Mouse (Mus musculus) hematopoietic stem cell, adult 5-6 weeks (primary cell): ENCODE measurements around the gene Man2a1. TPM values are rescaled to one million over a fixed set of nuclear protein-coding genes. Genes with fewer than 3 reads are reported as not detected.

ENCODE experiments used
- ATAC-seq, 2 experiments: fragments of 125-278 bp in 1 of 2; replicated peaks in 1 of 2; 2 replicates each; pipeline ENCODE4 v1.8.0; 2016 to 2017; ENCODE audit warnings: inconsistent platforms in 2 of 2, mild to moderate bottlenecking in 2 of 2, moderate number of reproducible peaks in 2 of 2, low read depth in 1 of 2, moderate TSS enrichment in 1 of 2; ENCODE audit not compliant: low FRiP score in 2 of 2, poor library complexity in 2 of 2, severe bottlenecking in 2 of 2, insufficient read depth in 1 of 2, low TSS enrichment in 1 of 2
- total RNA-seq: library from RNA; stranded (forward); fragments of 172-1452, 232-1000 nt; gene quantifications from 2 replicates; pipeline ENCODE4 v1.2.3, GENCODE M21; 2017

The Man2a1 gene
- total RNA-seq, 1 experiment from 2014 or later = 18.6 TPM

DNA sequence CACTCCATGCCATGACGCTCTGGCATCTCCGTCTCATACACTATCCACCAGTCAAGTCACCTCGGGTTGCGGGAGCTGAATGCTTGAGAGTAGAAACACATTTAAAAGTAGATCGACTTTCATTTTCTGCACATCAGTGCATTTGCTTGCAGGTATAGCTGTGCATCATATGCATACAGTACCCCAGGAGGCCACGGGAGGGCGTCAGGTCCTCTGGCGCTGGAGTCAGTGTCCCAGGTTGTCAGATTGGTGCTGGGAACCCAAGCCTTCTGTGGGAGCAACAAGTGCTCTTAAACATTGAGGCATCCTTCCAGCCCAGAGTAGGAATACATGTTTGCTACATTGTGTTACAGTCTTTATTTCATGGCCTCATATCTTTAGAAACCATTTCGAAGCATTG lies 2.8 kb upstream of the Man2a1 start:
- no peak for ATAC-seq

DNA sequence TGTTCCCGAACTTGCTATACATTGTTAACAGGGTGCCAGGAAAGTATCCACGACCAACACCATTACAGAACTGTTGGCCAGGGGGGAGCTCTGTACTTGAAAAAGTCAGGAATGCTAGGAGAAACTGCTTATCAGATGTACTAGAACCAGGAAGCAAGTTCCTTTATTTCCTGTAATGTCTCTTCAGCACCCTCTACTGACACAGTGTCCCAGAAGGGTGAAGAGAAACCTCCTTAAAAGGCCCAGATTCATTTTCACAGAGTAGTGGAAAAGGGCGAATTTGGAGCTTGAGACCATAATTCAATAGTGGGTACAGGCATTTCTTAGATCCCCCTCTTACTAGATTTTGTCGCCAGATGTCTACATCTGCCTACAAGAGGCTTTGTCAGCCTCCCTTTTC lies 620 bp upstream of the Man2a1 start:
- 0 out of 4 replicates have a peak, but pooled peaks of 1 of the 2 experiments have one; percentile 8 for ATAC-seq

DNA sequence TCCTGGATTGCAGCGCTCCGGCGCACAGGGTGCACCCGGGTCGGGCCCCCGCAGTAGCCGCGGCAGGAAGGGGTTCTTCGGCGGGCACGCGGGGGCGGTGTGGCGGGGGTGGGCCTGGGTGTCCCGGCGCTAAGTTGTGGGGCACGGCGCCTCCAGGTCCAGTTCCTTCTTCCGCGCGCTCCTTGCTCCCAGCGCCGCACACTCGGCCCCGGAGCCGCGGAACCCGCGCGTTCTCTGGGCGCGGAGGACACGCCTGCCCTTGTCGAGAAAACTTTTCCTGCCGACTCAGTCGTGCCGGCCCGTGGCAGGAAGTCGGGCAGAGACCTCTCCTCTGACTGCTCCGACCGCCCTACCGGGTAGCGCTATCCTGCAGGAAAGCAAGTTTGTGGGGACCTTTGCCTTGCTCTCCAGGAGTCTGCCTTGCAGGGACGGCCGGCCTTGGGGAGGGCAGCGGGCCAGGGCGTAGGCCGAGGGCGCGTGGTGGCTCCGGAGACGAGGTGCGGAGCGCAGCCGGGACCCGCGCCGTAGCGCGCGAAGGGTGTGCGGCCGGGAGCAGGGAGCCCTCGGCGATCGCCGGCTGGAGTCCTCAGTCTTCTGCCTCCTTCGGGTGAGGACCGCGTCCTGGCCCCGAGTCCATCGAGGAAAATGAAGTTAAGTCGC lies 685 bp downstream of the Man2a1 start:
- peak; percentile 8 to 19; a peak in 2 of 4 replicates for ATAC-seq

DNA sequence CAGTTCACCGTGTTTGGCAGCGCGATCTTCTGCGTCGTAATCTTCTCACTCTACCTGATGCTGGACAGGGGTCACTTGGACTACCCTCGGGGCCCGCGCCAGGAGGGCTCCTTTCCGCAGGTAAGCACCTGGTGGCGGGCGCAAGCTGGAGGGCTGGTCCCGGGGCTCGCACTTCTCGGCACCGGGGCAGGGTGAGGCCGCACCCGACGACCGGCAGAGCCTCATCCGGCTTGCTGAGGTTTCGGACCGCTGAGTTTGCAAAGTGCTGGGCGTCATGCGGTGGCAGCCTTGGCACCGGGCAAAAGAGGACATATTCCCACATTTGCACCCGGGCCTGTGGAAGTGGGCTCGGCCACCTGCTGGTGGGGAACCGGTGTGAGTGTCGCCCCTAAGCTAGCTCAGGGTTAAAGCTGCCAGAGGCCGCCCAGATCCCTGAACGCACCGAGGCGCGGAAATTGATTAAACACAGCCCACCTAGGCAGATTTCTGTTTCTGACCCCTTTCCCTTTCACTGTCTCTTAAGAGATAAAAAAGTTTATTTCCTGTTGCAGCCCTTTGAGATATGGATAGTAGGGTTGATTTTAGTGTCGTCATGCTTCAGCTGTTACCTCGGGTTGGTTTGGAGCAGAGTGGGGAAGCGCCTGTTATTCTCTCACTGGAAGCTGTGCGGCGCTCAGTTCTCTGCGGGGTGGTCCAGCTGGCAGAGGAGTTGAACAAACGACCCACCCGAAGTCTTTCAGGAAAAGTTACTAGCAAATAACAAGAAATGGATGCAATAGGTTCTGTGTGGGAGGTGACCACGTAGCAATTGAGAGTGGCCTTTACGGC lies 1.4 kb downstream of the Man2a1 start:
- peak; percentile 58 to 60 for ATAC-seq

DNA sequence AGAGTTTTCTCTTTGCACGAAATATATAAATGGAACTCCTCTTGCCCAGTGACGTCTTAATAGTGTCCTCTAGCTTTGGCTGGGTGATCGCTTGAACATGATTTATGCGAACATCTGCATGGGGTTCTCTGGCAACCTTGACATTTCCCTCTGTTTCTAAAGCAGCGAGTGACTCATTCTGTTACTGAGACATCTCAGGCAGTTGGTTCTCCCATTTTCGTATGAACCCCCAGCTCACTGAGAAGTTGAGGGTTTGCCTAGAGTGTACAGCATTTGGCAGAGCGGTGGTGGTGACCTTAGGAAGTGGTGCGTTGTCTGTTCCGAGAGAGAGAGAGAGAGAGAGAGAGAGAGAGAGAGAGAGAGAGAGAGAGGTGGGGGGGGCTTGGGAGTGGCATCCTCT lies 2.6 kb downstream of the Man2a1 start:
- no peak for ATAC-seq

DNA sequence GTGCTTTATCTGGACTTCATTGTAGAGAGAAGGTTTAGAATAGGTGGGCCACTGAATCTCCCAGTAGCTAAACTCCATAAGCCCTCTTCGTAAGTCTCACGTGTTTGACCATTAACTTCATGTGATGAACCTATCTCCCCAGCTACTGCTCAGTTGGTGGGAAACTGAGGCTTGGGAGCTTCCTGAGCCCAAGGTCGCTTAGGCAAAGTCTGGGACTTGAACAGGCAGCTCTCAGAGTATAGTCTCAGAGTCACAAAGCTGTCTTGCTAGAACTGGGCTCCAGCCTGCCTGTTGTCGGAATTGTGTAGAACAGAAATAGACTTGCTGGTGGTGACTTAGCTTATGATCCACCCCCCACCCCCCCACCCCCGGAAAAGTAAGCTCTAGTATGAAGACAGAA lies 3.0 kb downstream of the Man2a1 start:
- no peak for ATAC-seq

DNA sequence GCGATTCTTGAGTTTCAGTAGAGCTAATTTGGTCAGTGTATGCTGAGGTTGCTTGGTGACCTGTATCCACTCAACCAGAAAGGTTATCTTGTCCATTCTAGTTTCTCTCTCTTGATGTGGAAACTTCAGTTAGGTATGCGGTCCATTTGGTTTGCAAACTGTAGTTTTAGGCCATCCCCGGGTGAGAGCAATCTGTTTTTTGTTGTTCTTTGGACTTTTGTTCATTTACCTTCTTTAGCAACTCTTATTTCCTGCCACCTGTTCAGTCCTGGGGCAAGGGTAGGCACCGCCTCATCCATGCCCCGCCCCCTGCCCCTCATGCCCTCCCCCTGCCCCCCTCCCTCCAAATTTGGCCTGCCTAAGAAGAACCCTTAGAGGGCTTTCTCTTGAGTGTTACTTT lies 3.6 kb downstream of the Man2a1 start:
- ATAC-seq = no peak

DNA sequence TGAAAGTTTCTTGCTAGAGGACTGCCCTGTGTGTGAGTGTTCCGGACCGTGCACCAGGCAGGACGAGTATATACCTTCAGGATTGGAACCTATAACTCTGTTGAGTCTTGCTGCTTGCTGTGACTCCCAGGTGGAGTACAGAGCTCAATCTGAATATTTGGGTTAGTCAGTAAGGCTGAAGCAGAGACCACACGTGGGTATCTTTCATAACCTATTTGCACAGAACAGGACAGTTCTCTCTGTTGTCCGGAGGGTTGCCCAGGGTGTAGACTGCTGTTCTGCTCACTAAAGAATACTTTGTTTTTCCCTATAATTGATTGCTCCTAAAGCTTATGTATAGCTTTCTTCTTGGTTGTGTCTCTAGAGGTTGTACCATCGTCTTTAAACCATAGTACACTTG lies 7.7 kb downstream of the Man2a1 start:
- no peak for ATAC-seq

DNA sequence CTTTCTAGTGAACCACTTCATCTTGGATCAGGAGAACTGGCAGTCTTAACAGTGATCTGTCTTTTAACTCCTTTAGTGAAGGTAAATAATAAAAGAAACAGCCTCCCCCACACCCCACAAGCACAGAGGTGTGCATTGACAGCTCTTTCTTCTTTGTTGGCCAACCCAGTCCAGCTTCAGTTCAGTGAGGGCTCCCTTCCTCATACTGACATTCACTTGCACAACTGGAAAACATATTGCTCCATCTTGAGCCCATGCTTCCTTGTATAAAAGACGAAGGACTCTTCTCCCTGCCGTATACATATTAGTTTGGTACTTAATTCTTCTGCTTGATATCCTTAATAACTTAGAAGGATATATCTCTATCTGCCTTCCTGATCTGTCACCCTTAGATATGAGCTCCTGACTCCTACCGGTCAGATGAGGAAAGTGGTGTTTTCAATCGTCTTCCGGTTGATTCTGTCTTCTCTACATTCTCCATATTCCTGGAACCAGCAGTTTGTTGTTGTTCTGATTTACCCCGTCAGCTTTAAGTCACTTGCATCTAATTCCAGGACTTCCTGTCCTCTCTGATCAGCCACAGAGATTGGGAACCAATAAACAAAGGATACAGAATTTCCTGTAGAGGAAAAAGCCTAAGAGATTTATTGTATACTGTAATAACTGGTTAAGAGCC lies 8.5 kb downstream of the Man2a1 start:
- peak; percentile 37 to 49; a peak in 2 of 4 replicates for ATAC-seq

DNA sequence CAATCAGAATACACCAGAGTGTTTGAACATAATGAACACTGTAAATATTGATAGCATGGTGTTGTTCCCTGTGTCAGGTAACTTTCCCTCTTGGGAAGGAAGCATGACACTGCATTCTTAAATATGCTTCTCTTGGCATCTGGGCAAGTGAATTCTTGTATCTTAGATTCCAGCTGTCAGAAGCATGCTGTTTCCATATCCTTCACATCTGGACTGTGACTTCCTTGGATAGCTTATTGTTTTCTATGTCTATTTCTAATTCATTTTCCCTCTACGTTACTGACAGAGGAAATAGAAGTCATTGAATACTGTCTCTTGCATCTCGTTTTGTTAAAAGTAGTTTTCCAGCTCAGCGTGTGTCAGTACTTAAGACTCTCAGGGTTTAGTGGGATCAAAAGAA lies 9.2 kb downstream of the Man2a1 start:
- no peak for ATAC-seq

DNA sequence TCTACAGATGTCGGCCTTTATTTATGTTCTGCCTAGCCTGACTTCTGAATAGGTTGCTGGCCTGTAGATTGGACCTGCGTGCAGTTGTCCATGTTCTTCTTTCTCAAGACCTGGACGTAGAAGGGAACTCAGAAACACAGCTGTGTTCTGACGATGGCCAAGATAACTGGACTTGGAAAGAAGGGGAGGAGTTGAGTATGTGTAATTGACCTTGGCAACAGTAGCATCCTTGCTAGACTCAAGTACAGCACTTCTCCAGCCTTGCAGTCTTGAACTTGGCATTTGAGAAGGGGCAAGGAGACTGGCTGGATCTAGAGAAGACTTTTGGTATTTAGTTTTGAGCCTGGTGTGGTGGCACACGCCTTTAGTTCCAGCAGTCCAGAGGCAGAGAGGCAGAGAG lies 10.9 kb downstream of the Man2a1 start:
- ATAC-seq = no peak

DNA sequence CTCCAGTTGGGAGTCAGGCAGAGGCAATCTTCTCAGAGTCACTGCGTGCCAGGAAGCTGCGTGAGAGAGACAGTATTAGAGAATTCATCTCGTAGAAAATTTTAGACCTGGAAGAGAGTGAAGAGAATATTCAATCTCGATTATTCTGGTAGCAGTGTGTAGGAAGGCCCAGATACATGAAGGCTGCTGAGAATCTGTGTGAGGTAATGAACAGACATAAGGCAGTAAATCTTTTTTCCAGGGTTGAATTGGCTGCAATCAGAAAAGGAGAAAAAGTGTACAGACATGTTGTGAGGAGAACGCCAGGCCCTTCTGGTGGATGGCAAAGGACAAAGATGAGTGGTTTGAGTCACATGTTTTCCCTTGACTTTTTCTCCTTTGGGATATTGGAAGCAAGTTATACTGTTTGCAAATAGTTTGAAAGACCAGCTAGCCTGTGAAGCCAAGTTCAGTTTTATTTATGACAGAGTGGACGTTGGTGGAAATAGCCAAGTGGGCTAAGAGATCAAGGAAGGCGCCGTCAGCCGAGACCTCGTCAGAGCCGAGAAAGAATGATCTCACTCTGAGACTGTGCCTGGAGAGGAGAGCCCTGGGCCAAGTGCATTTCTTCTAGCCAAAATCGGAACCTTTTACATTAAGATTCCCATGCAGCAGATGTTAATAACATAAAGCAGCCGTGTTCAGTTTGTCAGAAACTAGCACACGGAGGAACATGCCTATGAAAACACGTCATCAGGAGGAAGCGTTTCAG lies 11.8 kb downstream of the Man2a1 start:
- ATAC-seq = no peak

DNA sequence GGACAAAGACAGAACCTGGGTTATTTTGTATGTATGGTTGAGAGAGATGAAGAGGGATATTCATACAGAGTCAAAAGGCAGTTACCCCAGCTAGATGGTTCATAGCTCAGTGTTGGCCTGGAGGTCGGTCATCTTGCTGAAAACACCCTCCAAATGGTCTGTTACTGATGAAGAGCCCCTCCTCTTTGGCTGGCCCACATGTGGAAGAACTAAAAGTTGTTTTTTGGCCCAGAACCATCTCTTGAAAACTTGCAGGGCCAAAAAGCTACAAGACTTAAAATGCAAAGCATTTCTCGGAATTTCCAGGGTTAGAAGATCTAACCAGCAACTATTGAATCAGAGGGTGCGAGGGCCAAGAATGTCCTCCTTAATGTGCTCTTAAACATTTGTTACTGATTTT lies 12.4 kb downstream of the Man2a1 start:
- no peak for ATAC-seq

DNA sequence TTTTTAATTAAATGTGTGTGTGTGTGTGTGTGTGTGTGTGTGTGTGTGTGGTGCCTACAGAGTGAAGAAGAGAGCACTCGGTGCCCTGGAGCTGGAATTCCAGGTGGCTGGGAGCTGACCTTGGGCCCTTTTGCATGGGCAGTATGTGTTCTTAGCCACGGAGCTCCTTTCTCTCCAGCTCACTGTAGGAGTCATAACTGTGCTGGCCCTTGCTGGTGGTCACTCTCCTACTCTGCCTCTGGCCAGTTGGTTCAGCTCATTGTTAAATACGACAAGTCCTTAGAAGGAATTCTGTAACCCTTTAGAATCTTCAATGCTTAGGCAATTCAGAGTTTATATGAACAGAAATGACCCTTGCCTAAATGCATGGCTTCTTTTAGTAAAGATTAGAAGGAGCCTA lies 12.8 kb downstream of the Man2a1 start:
- ATAC-seq = no peak

DNA sequence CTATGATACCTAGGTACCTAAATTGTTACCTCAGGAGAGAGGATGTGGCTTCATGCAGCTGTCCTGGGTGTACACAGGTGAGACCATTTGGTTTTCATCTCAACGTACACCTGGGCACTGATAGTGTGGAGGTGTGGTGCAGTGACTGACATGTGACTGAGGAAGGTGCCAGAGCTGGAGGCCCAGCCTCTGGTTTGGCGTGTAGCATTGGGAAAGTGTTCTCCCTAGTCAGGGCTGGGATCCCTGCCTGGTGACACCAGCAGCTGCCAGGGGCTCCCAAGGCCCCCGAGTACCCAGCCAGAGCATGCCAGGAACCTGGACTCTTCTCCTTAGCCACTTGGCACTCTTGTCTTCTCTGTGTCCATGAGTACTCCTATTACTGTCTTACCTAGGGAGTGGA lies 14.3 kb downstream of the Man2a1 start:
- no peak; a peak in 1 of 4 replicates for ATAC-seq

DNA sequence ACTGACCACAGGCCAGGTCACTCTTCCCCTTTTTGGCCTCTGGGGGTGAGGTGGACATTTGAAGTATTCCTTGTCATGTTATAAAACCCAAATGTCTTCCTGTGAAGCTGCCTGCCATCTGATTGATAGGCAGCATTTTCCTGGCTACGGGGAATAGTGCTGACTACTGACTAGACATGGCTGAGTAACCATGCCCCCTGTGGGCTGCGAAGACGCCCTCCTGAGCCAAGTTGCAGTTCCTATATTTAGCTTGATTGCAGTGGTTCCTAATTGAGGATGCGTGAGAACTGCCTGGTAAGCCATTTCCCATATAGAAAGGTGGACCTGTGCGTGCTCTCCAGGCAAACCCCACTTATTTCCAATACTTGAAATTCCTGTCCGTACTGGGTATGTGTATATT lies 14.9 kb downstream of the Man2a1 start:
- ATAC-seq = no peak

DNA sequence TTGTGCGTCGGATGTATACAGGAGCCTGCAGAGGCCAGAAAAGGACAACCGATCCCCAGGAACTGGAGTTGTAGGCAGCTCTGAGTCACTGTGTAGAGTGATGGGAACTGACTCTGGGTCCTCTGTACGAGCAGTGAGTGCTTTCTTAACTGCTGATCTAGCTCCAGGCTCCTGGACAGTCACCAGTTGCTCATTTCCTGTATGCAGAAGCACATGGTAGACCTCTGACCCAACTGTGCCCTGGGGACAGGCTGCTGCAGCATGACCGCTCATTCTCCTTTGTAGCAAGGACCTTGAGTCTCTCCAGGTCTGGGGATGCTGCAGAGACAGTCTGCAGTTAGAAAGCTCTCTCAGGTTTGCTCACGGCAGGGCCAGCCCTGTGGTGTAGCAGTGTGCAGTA lies 15.7 kb downstream of the Man2a1 start:
- ATAC-seq = no peak

DNA sequence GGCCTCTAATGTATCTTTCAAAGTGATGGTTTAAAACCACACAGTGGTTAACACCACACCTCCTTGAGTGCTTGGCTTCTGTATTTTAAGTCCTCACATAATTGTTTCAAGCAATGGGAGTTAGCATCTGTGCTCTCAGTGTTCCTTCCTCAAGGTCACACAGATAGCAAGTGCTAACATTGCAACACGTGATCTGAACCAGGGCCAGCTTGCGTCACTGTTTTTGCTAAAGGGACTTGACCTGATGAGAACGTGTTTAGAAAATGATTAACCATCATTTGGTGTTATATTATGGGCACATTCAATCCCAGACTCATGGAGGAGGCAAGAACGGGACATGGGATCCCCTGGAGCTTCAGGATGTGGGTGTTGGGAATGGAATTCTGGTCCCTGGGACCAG lies 17.3 kb downstream of the Man2a1 start:
- ATAC-seq = no peak; a peak in 1 of 4 replicates
